Mouse (Mus musculus): Measurements from ENCODE around the gene Fam120a. TPM values are rescaled to one million over a fixed set of nuclear protein-coding genes. Genes with fewer than 3 reads are reported as not detected.

Fam120a gene
- polyA plus RNA-seq, 1 experiment from 2014 or later: 24.6 TPM

DNA sequence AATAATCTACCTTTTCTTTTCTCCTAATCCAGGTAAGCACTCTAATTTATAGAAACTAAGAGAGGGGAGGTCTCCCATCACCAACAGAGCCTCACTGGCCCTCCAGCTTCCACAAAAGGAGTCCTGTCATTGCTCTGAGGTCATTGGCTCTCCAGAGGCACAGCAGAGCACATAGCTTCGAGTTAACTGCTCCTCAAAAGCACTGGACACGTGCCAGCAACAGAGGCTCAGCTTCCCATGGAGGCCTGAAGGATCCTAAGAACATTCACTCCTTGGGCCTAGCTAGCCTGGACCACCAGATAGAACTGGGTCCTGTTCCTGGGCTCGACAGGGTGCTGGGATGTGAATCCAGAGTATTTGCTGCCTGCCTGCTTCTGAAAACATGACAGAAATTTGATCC is 118.7 kb downstream of the Fam120a start:
- WGBS: 24% methylated on average over 3 of the region's 3 CpGs
- H3K4me1 ChIP-seq: peaks cover 37% of the 10 kb centered on the region
- no peaks in the 10 kb centered on the region for H3K9me3 ChIP-seq
- H3K27ac ChIP-seq: no peak overlapping the region
- no peak overlapping the region for H3K9ac ChIP-seq
- no peaks in the 10 kb centered on the region for H3K36me3 ChIP-seq
- ATAC-seq (ENCODE audit: insufficient number of reproducible peaks, low FRiP score, low TSS enrichment, low read depth): no peak
- no peak overlapping the region for H3K4me2 ChIP-seq
- H3K4me3 ChIP-seq: no peak overlapping the region
- H3K27me3 ChIP-seq: no peaks in the 10 kb centered on the region

GRCm38 (mm10) chr13:48845308-48845707 is 122.5 kb downstream of the Fam120a start:
- Histone ChIP-seq H3K27ac (no peak overlapping the region), H3K4me3 (no peak overlapping the region), H3K27me3 (no peaks in the 10 kb centered on the region), H3K4me1 (peaks cover 23% of the 10 kb centered on the region), H3K9ac (no peak overlapping the region), H3K36me3 (no peaks in the 10 kb centered on the region), H3K9me3 (no peaks in the 10 kb centered on the region), H3K4me2 (no peak overlapping the region)
- 74% methylated on average over 4 of the region's 4 CpGs for WGBS
- ATAC-seq (ENCODE audit: insufficient number of reproducible peaks, low FRiP score, low TSS enrichment, low read depth): no peak

GRCm38 (mm10) chr13:48843530-48843929 is 124.3 kb downstream of the Fam120a start:
- ATAC-seq (ENCODE audit: insufficient number of reproducible peaks, low FRiP score, low TSS enrichment, low read depth): no peak

GRCm38 (mm10) chr13:48841905-48842592 is 125.8 kb downstream of the Fam120a start:
- ATAC-seq (ENCODE audit: insufficient number of reproducible peaks, low FRiP score, low TSS enrichment, low read depth): no peak
- Histone ChIP-seq H3K4me2 (no peak overlapping the region), H3K36me3 (no peaks in the 10 kb centered on the region), H3K9ac (no peak overlapping the region), H3K4me1 (0 out of 2 replicates have a peak, but pooled peaks cover 6% of the 10 kb centered on the region), H3K27ac (no peak overlapping the region), H3K4me3 (no peak overlapping the region), H3K9me3 (no peaks in the 10 kb centered on the region), H3K27me3 (no peaks in the 10 kb centered on the region)
- WGBS: 73% methylated on average over 5 of the region's 5 CpGs

More at GRCm38 (mm10) chr13:48843530-48843929, 124.3 kb downstream of the Fam120a start:
- Histone ChIP-seq H3K27me3 (no peaks in the 10 kb centered on the region), H3K4me3 (no peak overlapping the region), H3K9me3 (no peaks in the 10 kb centered on the region), H3K36me3 (no peaks in the 10 kb centered on the region), H3K4me2 (no peak overlapping the region), H3K9ac (no peak overlapping the region), H3K27ac (no peak overlapping the region), H3K4me1 (peaks cover 10% of the 10 kb centered on the region; the same call in 1 of the 2 replicates)
- WGBS: 73% methylated on average over 1 of the region's 1 CpGs

- Histone ChIP-seq H3K4me3 (no peak overlapping the region), H3K4me2 (no peak overlapping the region), H3K27me3 (no peaks in the 10 kb centered on the region), H3K9me3 (no peaks in the 10 kb centered on the region), H3K36me3 (peaks cover 16% of the 10 kb centered on the region), H3K27ac (no peak overlapping the region), H3K4me1 (0 out of 2 replicates have a peak, but pooled peaks cover 6% of the 10 kb centered on the region), H3K9ac (no peak overlapping the region)
- ATAC-seq (ENCODE audit: insufficient number of reproducible peaks, low FRiP score, low TSS enrichment, low read depth): no peak
- WGBS: 79% methylated on average over 2 of the region's 2 CpGs
Measured at GRCm38 (mm10) chr13:48838284-48838683, 129.5 kb downstream of the Fam120a start.

DNA sequence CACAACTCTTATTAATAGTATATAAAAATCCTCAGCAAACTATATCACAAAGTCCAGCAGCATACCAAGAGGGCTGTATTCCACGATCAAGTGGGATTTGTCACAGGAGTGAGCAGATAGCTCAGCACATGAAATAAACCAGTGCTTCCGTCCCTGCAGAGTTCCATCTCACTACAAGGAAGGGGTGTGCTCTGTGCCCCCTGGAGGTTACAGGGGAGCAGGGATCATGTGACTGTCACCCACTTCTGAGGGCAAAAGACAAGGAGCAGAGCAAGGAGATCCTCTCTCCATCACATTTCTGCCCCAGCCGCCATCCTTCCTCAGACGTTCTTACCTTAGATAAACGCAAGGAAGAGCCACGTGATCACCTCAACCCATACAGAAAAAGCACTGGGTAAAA is 130.3 kb downstream of the Fam120a start:
- Histone ChIP-seq H3K4me3 (no peak overlapping the region), H3K4me2 (no peak overlapping the region), H3K9me3 (no peaks in the 10 kb centered on the region), H3K9ac (no peak overlapping the region), H3K36me3 (peaks cover 21% of the 10 kb centered on the region), H3K27me3 (no peaks in the 10 kb centered on the region), H3K4me1 (0 out of 2 replicates have a peak, but pooled peaks cover 6% of the 10 kb centered on the region), H3K27ac (no peak overlapping the region)
- ATAC-seq (ENCODE audit: insufficient number of reproducible peaks, low FRiP score, low TSS enrichment, low read depth): no peak
- WGBS: 78% methylated on average over 6 of the region's 6 CpGs

DNA sequence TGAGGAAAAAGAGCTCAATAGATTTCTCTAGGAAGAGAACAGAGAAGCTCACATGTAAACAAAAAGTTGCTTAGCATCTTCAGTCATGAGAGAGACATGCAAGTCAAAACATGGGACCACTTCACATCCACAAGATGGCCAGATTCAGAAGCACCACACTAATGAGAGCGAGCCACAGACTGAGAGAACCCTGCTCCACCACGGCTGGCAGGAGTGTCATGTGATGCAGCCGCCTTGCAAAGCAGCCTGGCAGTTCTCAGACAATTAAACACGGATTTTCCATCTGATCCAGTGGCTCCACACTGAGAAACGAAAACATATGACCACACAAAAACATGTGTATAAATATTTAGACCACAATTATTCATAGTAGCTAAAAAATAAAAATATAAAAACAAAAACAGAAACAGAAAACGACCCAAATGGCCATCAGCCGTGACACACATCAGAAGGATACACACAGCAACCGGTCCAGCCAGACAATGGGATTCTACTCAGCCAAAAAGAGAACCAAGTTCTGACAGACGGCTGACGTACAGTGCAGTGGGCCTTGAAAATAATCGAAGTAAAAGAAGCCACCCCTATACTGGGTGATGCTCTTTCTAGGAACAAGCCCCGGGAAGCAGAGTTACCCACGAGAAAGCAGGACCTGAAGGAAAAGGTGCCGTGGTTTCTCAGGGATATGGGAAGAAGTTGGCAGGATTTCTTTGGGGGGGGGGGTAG is 137.1 kb downstream of the Fam120a start:
- H3K9me3 ChIP-seq: no peaks in the 10 kb centered on the region
- no peak overlapping the region for H3K4me3 ChIP-seq
- H3K9ac ChIP-seq: no peak overlapping the region
- ATAC-seq (ENCODE audit: insufficient number of reproducible peaks, low FRiP score, low TSS enrichment, low read depth): no peak
- 76% methylated on average over 14 of the region's 14 CpGs for WGBS
- no peak overlapping the region for H3K27ac ChIP-seq
- H3K4me1 ChIP-seq: no peaks in the 10 kb centered on the region
- H3K4me2 ChIP-seq: no peak overlapping the region
- no peaks in the 10 kb centered on the region for H3K27me3 ChIP-seq
- H3K36me3 ChIP-seq: peaks cover 81% of the 10 kb centered on the region

GRCm38 (mm10) chr13:48829780-48830179 is 138.0 kb downstream of the Fam120a start:
- H3K9ac ChIP-seq: no peak overlapping the region
- 88% methylated on average over 4 of the region's 4 CpGs for WGBS
- no peaks in the 10 kb centered on the region for H3K27me3 ChIP-seq
- H3K36me3 ChIP-seq: peaks cover 89% of the 10 kb centered on the region
- H3K4me3 ChIP-seq: no peak overlapping the region
- no peak for ATAC-seq (ENCODE audit: insufficient number of reproducible peaks, low FRiP score, low TSS enrichment, low read depth)
- no peaks in the 10 kb centered on the region for H3K4me1 ChIP-seq
- no peak overlapping the region for H3K27ac ChIP-seq
- no peak overlapping the region for H3K4me2 ChIP-seq
- no peaks in the 10 kb centered on the region for H3K9me3 ChIP-seq

Other genes with a start within 250 kb of the Fam120a start
- 7.7 and 8.5 TPM in 2 replicates for gene Phf2, start 96.9 kb downstream of the Fam120a start, polyA plus RNA-seq (2015; fragmentation: Nextera tagmentation; extraction: Ambion mirVana)
- gene Wnk2, start 180.0 kb upstream of the Fam120a start, polyA plus RNA-seq (2015; fragmentation: Nextera tagmentation; extraction: Ambion mirVana): 1.6 TPM in 2 replicates
- gene Ninj1, start 219.5 kb upstream of the Fam120a start, polyA plus RNA-seq (2015; fragmentation: Nextera tagmentation; extraction: Ambion mirVana): 56.0 and 62.4 TPM in 2 replicates
- gene Card19, start 248.0 kb upstream of the Fam120a start, polyA plus RNA-seq (2015; fragmentation: Nextera tagmentation; extraction: Ambion mirVana): 64.6 and 76.8 TPM in 2 replicates